Mouse (Mus musculus) megakaryocyte, embryonic 14.5 days (primary cell): ENCODE results near the gene 1810065E05Rik. TPM values are rescaled to one million over a fixed set of nuclear protein-coding genes. Genes with fewer than 3 reads are reported as not detected.

Experiments
- H3K27me3 ChIP-seq: replicated peaks from 2 replicates; pipeline ENCODE3; 2012; ENCODE audit warnings: inconsistent platforms
- H3K36me3 ChIP-seq: replicated peaks from 2 replicates; pipeline ENCODE3; 2012; ENCODE audit warnings: low read length, inconsistent platforms, mixed read lengths
- H3K4me1 ChIP-seq: 2 replicates; pipeline ENCODE4 v1.6.1; 2012; ENCODE audit warnings: inconsistent platforms
- H3K4me3 ChIP-seq: replicated peaks from 2 replicates; pipeline ENCODE3; 2012; ENCODE audit warnings: moderate library complexity, mild to moderate bottlenecking, inconsistent platforms
- H3K9me3 ChIP-seq: 2 replicates; pipeline ENCODE4 v1.6.1; 2012; ENCODE audit warnings: inconsistent platforms
- FLI1 ChIP-seq: IDR thresholded peaks from 2 replicates; pipeline ENCODE4 v1.6.1; 2012; ENCODE audit warnings: low read length, inconsistent platforms, mixed read lengths
- GATA1 ChIP-seq: IDR thresholded peaks from 3 replicates; pipeline ENCODE4 v1.6.1; 2012; ENCODE audit warnings: mixed read lengths, low read length, inconsistent platforms, borderline replicate concordance
- polyA plus RNA-seq: library from polyadenylated mRNA; stranded (reverse); fragments of >175 nt; gene quantifications from 2 replicates; pipeline ENCODE4 v1.2.3, GENCODE M21; 2012; ENCODE audit warnings: low replicate concordance; ENCODE audit not compliant: insufficient read depth

The 1810065E05Rik gene
- not detected in 2 replicates for polyA plus RNA-seq

- H3K36me3 ChIP-seq = no peaks in the 10 kb centered on the region
- H3K4me3 ChIP-seq = no peak within 1 kb of the TSS
- no peak for TF ChIP-seq GATA1
- no peak for TF ChIP-seq FLI1
- H3K4me1 ChIP-seq = peaks cover 2% of the 10 kb centered on the region
- no peaks in the 10 kb centered on the region for H3K9me3 ChIP-seq
- peaks cover 14% of the 10 kb centered on the region for H3K27me3 ChIP-seq
These were observed at the start of gene 1810065E05Rik for GRCm38 (mm10) chr11:58420815-58421214. TSS of gene 1810065E05Rik (plus strand) at chr11:58421111.

- Histone ChIP-seq H3K36me3 (no peaks in the 10 kb centered on the region), H3K27me3 (peaks cover 17% of the 10 kb centered on the region), H3K9me3 (no peaks in the 10 kb centered on the region), H3K4me3 (no peak overlapping the region), H3K4me1 (no peaks in the 10 kb centered on the region)
- no peak for TF ChIP-seq GATA1
- no peak for TF ChIP-seq FLI1
These were observed 43.6 kb upstream of the 1810065E05Rik start for GRCm38 (mm10) chr11:58377273-58377672.

- no peaks in the 10 kb centered on the region for H3K9me3 ChIP-seq
- peaks cover 20% of the 10 kb centered on the region for H3K27me3 ChIP-seq
- no peaks in the 10 kb centered on the region for H3K4me1 ChIP-seq
- TF ChIP-seq FLI1 = no peak
- TF ChIP-seq GATA1 = no peak
- no peak overlapping the region for H3K4me3 ChIP-seq
- H3K36me3 ChIP-seq = no peaks in the 10 kb centered on the region
These were observed 43.2 kb upstream of the 1810065E05Rik start for GRCm38 (mm10) chr11:58377686-58378085.

- TF ChIP-seq FLI1 (no peak), GATA1 (no peak)
- H3K36me3 ChIP-seq = no peaks in the 10 kb centered on the region
- no peak within 1 kb of the TSS for H3K4me3 ChIP-seq
- H3K27me3 ChIP-seq = peaks cover 22% of the 10 kb centered on the region
- no peaks in the 10 kb centered on the region for H3K4me1 ChIP-seq
- no peaks in the 10 kb centered on the region for H3K9me3 ChIP-seq
These were observed 42.1 kb upstream of the 1810065E05Rik start, which contains the start of gene Lypd8 for GRCm38 (mm10) chr11:58378763-58379278. TSS of gene Lypd8 (plus strand) at chr11:58379043.

GRCm38 (mm10) chr11:58379516-58379915 lies 41.4 kb upstream of the 1810065E05Rik start:
- no peak overlapping the region for H3K4me3 ChIP-seq
- TF ChIP-seq GATA1 = no peak
- no peak for TF ChIP-seq FLI1
- no peaks in the 10 kb centered on the region for H3K4me1 ChIP-seq
- peaks cover 24% of the 10 kb centered on the region for H3K27me3 ChIP-seq
- H3K36me3 ChIP-seq = no peaks in the 10 kb centered on the region
- H3K9me3 ChIP-seq = no peaks in the 10 kb centered on the region

GRCm38 (mm10) chr11:58382471-58382870 lies 38.4 kb upstream of the 1810065E05Rik start:
- H3K9me3 ChIP-seq = no peaks in the 10 kb centered on the region
- H3K4me1 ChIP-seq = no peaks in the 10 kb centered on the region
- no peak for TF ChIP-seq FLI1
- TF ChIP-seq GATA1 = no peak
- no peaks in the 10 kb centered on the region for H3K36me3 ChIP-seq
- no peak overlapping the region for H3K4me3 ChIP-seq
- H3K27me3 ChIP-seq = peaks cover 21% of the 10 kb centered on the region

- Histone ChIP-seq H3K4me3 (no peak overlapping the region), H3K4me1 (0 out of 2 replicates have a peak, but pooled peaks cover 3% of the 10 kb centered on the region), H3K27me3 (peaks cover 4% of the 10 kb centered on the region), H3K36me3 (no peaks in the 10 kb centered on the region), H3K9me3 (no peaks in the 10 kb centered on the region)
- TF ChIP-seq GATA1 (no peak), FLI1 (no peak)
These were observed 20.8 kb upstream of the 1810065E05Rik start for GRCm38 (mm10) chr11:58399985-58400645.

GRCm38 (mm10) chr11:58400655-58401054 lies 20.3 kb upstream of the 1810065E05Rik start:
- H3K27me3 ChIP-seq = peaks cover 4% of the 10 kb centered on the region
- no peak overlapping the region for H3K4me3 ChIP-seq
- H3K4me1 ChIP-seq = 0 out of 2 replicates have a peak, but pooled peaks cover 3% of the 10 kb centered on the region
- no peaks in the 10 kb centered on the region for H3K9me3 ChIP-seq
- TF ChIP-seq GATA1 (no peak), FLI1 (no peak)
- H3K36me3 ChIP-seq = no peaks in the 10 kb centered on the region

- TF ChIP-seq GATA1 = no peak
- no peak for TF ChIP-seq FLI1
- Histone ChIP-seq H3K9me3 (peaks cover under 1% of the 10 kb centered on the region), H3K36me3 (no peaks in the 10 kb centered on the region), H3K27me3 (peaks cover 2% of the 10 kb centered on the region), H3K4me3 (no peak overlapping the region), H3K4me1 (no peaks in the 10 kb centered on the region)
These were observed 12.8 kb upstream of the 1810065E05Rik start for GRCm38 (mm10) chr11:58408066-58408465.

GRCm38 (mm10) chr11:58418336-58418735 lies 2.6 kb upstream of the 1810065E05Rik start:
- H3K4me3 ChIP-seq = no peak overlapping the region
- H3K4me1 ChIP-seq = peaks cover 3% of the 10 kb centered on the region; the same call in 1 of the 2 replicates
- H3K9me3 ChIP-seq = peaks cover 2% of the 10 kb centered on the region
- TF ChIP-seq GATA1 (no peak), FLI1 (no peak)
- no peaks in the 10 kb centered on the region for H3K36me3 ChIP-seq
- peaks cover 10% of the 10 kb centered on the region for H3K27me3 ChIP-seq
